36 mouse cellular contexts compared by ENCODE assay signal in genomic region chrX:133850680-133851079, GRCm38 (mm10). TPM values are rescaled to one million over a fixed set of nuclear protein-coding genes. Genes with fewer than 3 reads are reported as not detected.
DNase-seq lines count a peak whose midpoint lies in the region; ATAC-seq and TF ChIP-seq lines count a peak whose summit lies in the region.
"Had no signal": no experiment of that assay in that cellular context is flagged by ENCODE, and none has a peak within 500 bp of the region (broad histone marks: within the 10 kb centered on the region; RNA-seq: fewer than 3 reads in every experiment).

Tnmd (plus strand) TSS chrX:133850980.

- TF ChIP-seq CTCF in gastrocnemius, adult 2 months (IDR thresholded peaks at IDR 0.05), result no peak
- TF ChIP-seq CTCF in stomach, postnatal 0 days (IDR thresholded peaks at IDR 0.05; ENCODE audit: low read depth), result no peak

- H3K36me3 ChIP-seq in stomach, embryonic 14.5 days (ENCODE audit: control insufficient read depth, insufficient read depth, low read length), result no peaks in the 10 kb centered on the region
- H3K36me3 ChIP-seq in stomach, postnatal 0 days (ENCODE audit: control insufficient read depth, insufficient read depth, low read length), result no peaks in the 10 kb centered on the region
- H3K36me3 ChIP-seq: forebrain, embryonic 10.5 days; heart, embryonic 12.5 days; hindbrain, embryonic 15.5 days; limb, embryonic 12.5 days; liver, embryonic 13.5 days; neural tube, embryonic 15.5 days had no signal

- no peaks in the 10 kb centered on the region for H3K27me3 ChIP-seq in stomach, embryonic 14.5 days (ENCODE audit: control insufficient read depth, insufficient read depth, low read length)
- no peaks in the 10 kb centered on the region for H3K27me3 ChIP-seq in stomach, postnatal 0 days (ENCODE audit: control insufficient read depth, insufficient read depth, low read length)
- H3K27me3 ChIP-seq: heart, embryonic 12.5 days; hindbrain, embryonic 15.5 days; liver, embryonic 13.5 days; neural tube, embryonic 15.5 days had no signal

- no peak within 1 kb of the TSS for H3K4me2 ChIP-seq in stomach, embryonic 14.5 days (replicated peaks; ENCODE audit: low read depth, low read length)
- no peak within 1 kb of the TSS for H3K4me2 ChIP-seq in stomach, postnatal 0 days (replicated peaks; ENCODE audit: low read depth)
- H3K4me2 ChIP-seq: heart, embryonic 12.5 days; hindbrain, embryonic 15.5 days; limb, embryonic 12.5 days; liver, embryonic 13.5 days; neural tube, embryonic 15.5 days had no signal

- H3K4me3 ChIP-seq in gastrocnemius, adult 2 months, result peak within 1 kb of the TSS; percentile 26
- H3K4me3 ChIP-seq in stomach, embryonic 14.5 days (ENCODE audit: low read depth, low read length), result no peak within 1 kb of the TSS
- no peak within 1 kb of the TSS for H3K4me3 ChIP-seq in stomach, postnatal 0 days (ENCODE audit: low read depth, low read length)
- H3K4me3 ChIP-seq: forebrain, embryonic 10.5 days; heart, adult 2 months; heart, embryonic 12.5 days; hindbrain, embryonic 15.5 days; limb, embryonic 12.5 days; liver, embryonic 13.5 days; neural tube, embryonic 15.5 days had no signal

- no peaks in the 10 kb centered on the region for H3K4me1 ChIP-seq in stomach, embryonic 14.5 days (ENCODE audit: control insufficient read depth, insufficient read depth, low read length)
- H3K4me1 ChIP-seq in stomach, postnatal 0 days (replicated peaks; ENCODE audit: control insufficient read depth, insufficient read depth), result no peaks in the 10 kb centered on the region
- H3K4me1 ChIP-seq: forebrain, embryonic 10.5 days; heart, embryonic 12.5 days; hindbrain, embryonic 15.5 days; liver, embryonic 13.5 days; neural tube, embryonic 15.5 days had no signal

- no peak for ATAC-seq in stomach, embryonic 14.5 days (ENCODE audit: insufficient number of reproducible peaks, insufficient read depth, low FRiP score, low read depth)
- ATAC-seq in stomach, postnatal 0 days (ENCODE audit: low FRiP score, low TSS enrichment), result no peak
- ATAC-seq: forebrain, postnatal 0 days; inflammation-experienced regulatory T-cells, adult 6 months; Patski had no signal

- H3K9me3 ChIP-seq in stomach, embryonic 14.5 days (ENCODE audit: control insufficient read depth, low read depth, low read length), result no peaks in the 10 kb centered on the region
- H3K9me3 ChIP-seq in stomach, postnatal 0 days (ENCODE audit: control insufficient read depth, low read length), result no peaks in the 10 kb centered on the region
- H3K9me3 ChIP-seq: forebrain, embryonic 10.5 days; heart, embryonic 12.5 days; hindbrain, embryonic 15.5 days; limb, embryonic 12.5 days; liver, embryonic 13.5 days; neural tube, embryonic 15.5 days had no signal

- no peak within 1 kb of the TSS for H3K9ac ChIP-seq in stomach, embryonic 14.5 days (replicated peaks; ENCODE audit: low read depth, low read length)
- no peak within 1 kb of the TSS for H3K9ac ChIP-seq in stomach, postnatal 0 days (ENCODE audit: low read length)
- H3K9ac ChIP-seq: forebrain, postnatal 0 days; heart, embryonic 12.5 days; hindbrain, embryonic 15.5 days; limb, embryonic 12.5 days; liver, embryonic 13.5 days; neural tube, embryonic 15.5 days had no signal

- intact Hi-C loops in gastrocnemius, adult 2 months (cut with DNase I), result no loop called here

- TF ChIP-seq EP300 in stomach, postnatal 0 days (optimal IDR thresholded peaks at IDR 0.05), result no peak

- H3K27ac ChIP-seq in gastrocnemius, adult 2 months, result no peak within 1 kb of the TSS; the same call in 1 of the 2 replicates
- no peak within 1 kb of the TSS for H3K27ac ChIP-seq in stomach, embryonic 14.5 days (ENCODE audit: low read length)
- no peak within 1 kb of the TSS for H3K27ac ChIP-seq in stomach, postnatal 0 days (replicated peaks)
- H3K27ac ChIP-seq: forebrain, embryonic 10.5 days; heart, adult 2 months; hindbrain, embryonic 15.5 days; limb, embryonic 12.5 days; liver, embryonic 13.5 days; macrophage; neural tube, embryonic 15.5 days had no signal

- 85% methylated on average over 5 of the region's 5 CpGs for WGBS in stomach, embryonic 14.5 days
- 75% methylated on average over 5 of the region's 5 CpGs for WGBS in stomach, postnatal 0 days

- no peak for DNase-seq in gastrocnemius, adult 2 months
- no peak for DNase-seq in gastrocnemius, adult 8-10 months (ENCODE audit: low spot score in 2 of 2)
- DNase-seq in stomach, postnatal 0 days (ENCODE audit: low spot score), result no peak
- DNase-seq in gastrocnemius, postnatal 4 days (ENCODE audit: low spot score in 2 of 2), result no peak
- DNase-seq in layer of hippocampus, adult 11-12 months (ENCODE audit: low spot score), result no peak
- no peak for DNase-seq in right cerebral cortex, postnatal 25 days
- DNase-seq: adrenal gland, postnatal 10 days; cerebellum, adult 11 months; cerebellum, adult 9-10 months; cerebellum, postnatal 36 days; forebrain, postnatal 0 days; heart, adult 2 months; heart, postnatal 4 days; kidney, adult 11 months; kidney, postnatal 14 days; liver, embryonic 13.5 days; lung, adult 2 months; lung, postnatal 10 days; midbrain, embryonic 14.5 days; spleen, adult 18-20 months; thymus, adult 2 months; thymus, postnatal 36 days had no signal

RNA-seq across cellular contexts. Expression of gene Tnmd, which starts in this region (rescaled TPM):
- 10 to 100 TPM in 1 of 2 experiments, 1 to 10 TPM in 1; 6.6 to 27.6 TPM for total RNA-seq in gastrocnemius, adult 2 months (2021)
- total RNA-seq in gastrocnemius, adult 8-10 months (2022), result 10 to 100 TPM in 1 of 4 experiments, 1 to 10 TPM in 3; 1.8 to 12.0 (median 3.2) TPM
- polyA plus RNA-seq in stomach, embryonic 14.5 days (2014; fragmentation: Nextera tagmentation; extraction: Ambion mirVana), result 9.5 and 11.0 TPM in 2 replicates
- polyA plus RNA-seq in stomach, postnatal 0 days (2015; fragmentation: Nextera tagmentation; extraction: Ambion mirVana), result 2.8 and 3.2 TPM in 2 replicates
- total RNA-seq in gastrocnemius, postnatal 4 days (2021), result 100 to 1,000 TPM; 127 to 255 TPM
- total RNA-seq: forebrain, postnatal 0 days; heart, adult 2 months; layer of hippocampus, adult 18-20 months; layer of hippocampus, postnatal 10 days; megakaryocyte-erythroid progenitor cell, adult 5-6 weeks; MEL had no signal
- polyA plus RNA-seq: inflammation-experienced regulatory T-cells, adult 6 months; kidney, embryonic 14.5 days; macrophage; Patski had no signal

Comparison
In these comparisons a context has a peak if more than half of its experiments do, and no peak if none do; other contexts are left out.
1. RNA of gene Tnmd (total RNA-seq): 127 to 255 TPM in gastrocnemius, postnatal 4 days; 6.6 to 27.6 TPM in gastrocnemius, adult 2 months and 1.8 to 12.0 TPM in gastrocnemius, adult 8-10 months; every median in the first group is over 4 times any median in the second.